Mouse (Mus musculus) cerebellum, postnatal 4 days (tissue): ENCODE measurements around the gene Slc44a3.

Experiments
- DNase-seq, 2 experiments: peaks; one replicate each; pipeline ENCODE4 v3.0.0; 2022; ENCODE audit warnings: low spot score in 2 of 2, mixed read lengths in 1 of 2

Slc44a3 gene

GRCm38 (mm10) chr3:121460473-121461193 is 71.6 kb downstream of the Slc44a3 start:
- DNase-seq = no peak

GRCm38 (mm10) chr3:121458545-121459492 is 73.4 kb downstream of the Slc44a3 start:
- DNase-seq = no peak

GRCm38 (mm10) chr3:121451404-121451803 is 80.8 kb downstream of the Slc44a3 start:
- no peak for DNase-seq

- DNase-seq = no peak
Measured at GRCm38 (mm10) chr3:121449527-121449926, 82.7 kb downstream of the Slc44a3 start.

GRCm38 (mm10) chr3:121448606-121449005 is 83.6 kb downstream of the Slc44a3 start:
- DNase-seq = no peak

GRCm38 (mm10) chr3:121448029-121448468 is 84.2 kb downstream of the Slc44a3 start:
- DNase-seq = no peak

GRCm38 (mm10) chr3:121446454-121446853 is 85.8 kb downstream of the Slc44a3 start:
- DNase-seq = no peak

- DNase-seq = no peak
Measured at GRCm38 (mm10) chr3:121444414-121444813, 87.8 kb downstream of the Slc44a3 start.

- DNase-seq = no peak
Measured at GRCm38 (mm10) chr3:121443861-121444271, 88.3 kb downstream of the Slc44a3 start.

- no peak for DNase-seq
Measured at GRCm38 (mm10) chr3:121442288-121442687, 89.9 kb downstream of the Slc44a3 start.

GRCm38 (mm10) chr3:121441504-121441903 is 90.7 kb downstream of the Slc44a3 start:
- DNase-seq = no peak

- DNase-seq = no peak
Measured at GRCm38 (mm10) chr3:121439623-121440161, 92.5 kb downstream of the Slc44a3 start.

GRCm38 (mm10) chr3:121437996-121438395 is 94.2 kb downstream of the Slc44a3 start:
- no peak for DNase-seq

- no peak for DNase-seq
Measured at GRCm38 (mm10) chr3:121437070-121437469, 95.1 kb downstream of the Slc44a3 start.

- no peak for DNase-seq
Measured at GRCm38 (mm10) chr3:121435296-121435695, 96.9 kb downstream of the Slc44a3 start.

GRCm38 (mm10) chr3:121433968-121434533 is 98.2 kb downstream of the Slc44a3 start:
- DNase-seq = no peak

GRCm38 (mm10) chr3:121433359-121433758 is 98.8 kb downstream of the Slc44a3 start:
- DNase-seq = no peak

GRCm38 (mm10) chr3:121430289-121430936 is 101.8 kb downstream of the Slc44a3 start:
- no peak for DNase-seq

- no peak for DNase-seq
Measured at GRCm38 (mm10) chr3:121429469-121429868, 102.7 kb downstream of the Slc44a3 start.

GRCm38 (mm10) chr3:121428696-121429259 is 103.4 kb downstream of the Slc44a3 start:
- no peak for DNase-seq

- no peak for DNase-seq
Measured at GRCm38 (mm10) chr3:121428230-121428629, 104.0 kb downstream of the Slc44a3 start.
